Mouse (Mus musculus) adrenal gland, adult 8-10 months (tissue): Measurements from ENCODE around the gene Acadm. TPM values are rescaled to one million over a fixed set of nuclear protein-coding genes. Genes with fewer than 3 reads are reported as not detected.
A peak's percentile ranks its signal among the peaks of the same experiment; 100 is the strongest.

Source experiments
- DNase-seq: peaks from one replicate; pipeline ENCODE4 v3.0.0; 2022
- total RNA-seq, 4 experiments: library from RNA; stranded (reverse); gene quantifications; 2 replicates each; pipeline ENCODE4 v1.2.4; 2022

Gene Acadm
- total RNA-seq, 4 experiments from 2014 or later: 446 to 580 (median 575) TPM

- DNase-seq: no peak
These were observed 3.9 kb downstream of the Acadm start for GRCm38 (mm10) chr3:153940486-153940885.

- DNase-seq: no peak
These were observed 4.4 kb downstream of the Acadm start for GRCm38 (mm10) chr3:153940021-153940420.

GRCm38 (mm10) chr3:153937116-153937810, 7.2 kb downstream of the Acadm start:
- no peak for DNase-seq

GRCm38 (mm10) chr3:153935878-153936277, 8.6 kb downstream of the Acadm start:
- DNase-seq: no peak

GRCm38 (mm10) chr3:153932461-153932860, 12.0 kb downstream of the Acadm start:
- no peak for DNase-seq

GRCm38 (mm10) chr3:153929526-153929925, 14.9 kb downstream of the Acadm start:
- DNase-seq: no peak

- DNase-seq: no peak
These were observed 18.1 kb downstream of the Acadm start for GRCm38 (mm10) chr3:153926333-153926732.

- DNase-seq: no peak
These were observed 23.1 kb downstream of the Acadm start for GRCm38 (mm10) chr3:153921147-153921910.

GRCm38 (mm10) chr3:153917200-153917599, 27.2 kb downstream of the Acadm start:
- no peak for DNase-seq

- DNase-seq: peak; percentile 26
These were observed 30.8 kb downstream of the Acadm start for GRCm38 (mm10) chr3:153913510-153914243.

- peak; percentile 91 for DNase-seq
These were observed 31.6 kb downstream of the Acadm start, which contains the start of gene Rabggtb for GRCm38 (mm10) chr3:153912546-153913509. Gene Rabggtb, minus strand, starts transcription at chr3:153913009.

- no peak for DNase-seq
These were observed 32.5 kb downstream of the Acadm start for GRCm38 (mm10) chr3:153911882-153912440.

- DNase-seq: no peak
These were observed 33.1 kb downstream of the Acadm start for GRCm38 (mm10) chr3:153911197-153911881.

GRCm38 (mm10) chr3:153910489-153910888, 33.9 kb downstream of the Acadm start:
- no peak for DNase-seq

- no peak for DNase-seq
These were observed 35.5 kb downstream of the Acadm start for GRCm38 (mm10) chr3:153908919-153909318.

GRCm38 (mm10) chr3:153906136-153906871, 38.1 kb downstream of the Acadm start, which contains the start of gene Msh4:
Gene Msh4, minus strand, starts transcription at chr3:153906138.
- no peak for DNase-seq

- DNase-seq: no peak
These were observed 38.9 kb downstream of the Acadm start for GRCm38 (mm10) chr3:153905251-153906135.

- DNase-seq: no peak
These were observed 39.8 kb downstream of the Acadm start for GRCm38 (mm10) chr3:153904586-153904985.

- DNase-seq: no peak
These were observed 41.8 kb downstream of the Acadm start for GRCm38 (mm10) chr3:153902595-153902994.
